Mouse (Mus musculus) forebrain, embryonic 13.5 days (tissue): Measurements from ENCODE around the gene H2al1i. TPM values are rescaled to one million over a fixed set of nuclear protein-coding genes. Genes with fewer than 3 reads are reported as not detected.
A peak's percentile ranks its signal among the peaks of the same experiment; 100 is the strongest.
"Not testable (repeated sequence)": the region's sequence is repeated elsewhere in the genome, so short reads cannot be mapped to it uniquely, and the experiment has no call there.

Experiments used
- ATAC-seq: fragments of 200-750 bp; cut with Nextera tagmentation; 2 replicates; pipeline ENCODE4 v1.8.0; 2017
- H3K27ac ChIP-seq: fragments of 300-500 bp; sonication (generic); 2 replicates; pipeline ENCODE4 v1.5.1; 2015; ENCODE audit warnings: inconsistent platforms, mild to moderate bottlenecking, moderate library complexity
- H3K27me3 ChIP-seq: fragments of 300-500 bp; sonication (generic); 2 replicates; pipeline ENCODE4 v1.6.1; 2015; ENCODE audit warnings: mild to moderate bottlenecking, inconsistent platforms
- H3K36me3 ChIP-seq: fragments of 300-500 bp; sonication (generic); 2 replicates; pipeline ENCODE4 v1.6.1; 2015; ENCODE audit warnings: mild to moderate bottlenecking, inconsistent platforms; ENCODE audit not compliant: poor library complexity, severe bottlenecking
- H3K4me1 ChIP-seq: fragments of 300-500 bp; sonication (generic); 2 replicates; pipeline ENCODE4 v1.6.1; 2015; ENCODE audit warnings: inconsistent platforms
- H3K4me2 ChIP-seq: fragments of 300-500 bp; sonication (generic); 2 replicates; pipeline ENCODE4 v1.6.1; 2015; ENCODE audit warnings: inconsistent platforms, mild to moderate bottlenecking, moderate library complexity
- H3K4me3 ChIP-seq: fragments of 300-500 bp; sonication (generic); 2 replicates; pipeline ENCODE4 v1.5.1; 2015; ENCODE audit warnings: mild to moderate bottlenecking, inconsistent platforms
- H3K9ac ChIP-seq: fragments of 300-500 bp; sonication (generic); 2 replicates; pipeline ENCODE4 v1.6.1; 2015; ENCODE audit warnings: mild to moderate bottlenecking, inconsistent platforms
- H3K9me3 ChIP-seq: fragments of 300-500 bp; sonication (generic); replicated peaks from 2 replicates; pipeline ENCODE4 v1.6.1; 2016; ENCODE audit warnings: inconsistent platforms
- WGBS: fragments of 180-500 bp; shearing (Covaris S2); methylation state at CpG from one replicate; pipeline ENCODE4 v1.1.7; 2015; 5-methylcytosine and 5-hydroxymethylcytosine counted together
- polyA plus RNA-seq: library from polyadenylated mRNA; unstranded; fragments of >200 nt; fragmentation: Nextera tagmentation; extraction: Ambion mirVana; gene quantifications from 2 replicates; pipeline ENCODE4 v1.2.1, GENCODE M21; 2015

The H2al1i gene
- polyA plus RNA-seq, 1 experiment from 2014 or later, result not detected

DNA sequence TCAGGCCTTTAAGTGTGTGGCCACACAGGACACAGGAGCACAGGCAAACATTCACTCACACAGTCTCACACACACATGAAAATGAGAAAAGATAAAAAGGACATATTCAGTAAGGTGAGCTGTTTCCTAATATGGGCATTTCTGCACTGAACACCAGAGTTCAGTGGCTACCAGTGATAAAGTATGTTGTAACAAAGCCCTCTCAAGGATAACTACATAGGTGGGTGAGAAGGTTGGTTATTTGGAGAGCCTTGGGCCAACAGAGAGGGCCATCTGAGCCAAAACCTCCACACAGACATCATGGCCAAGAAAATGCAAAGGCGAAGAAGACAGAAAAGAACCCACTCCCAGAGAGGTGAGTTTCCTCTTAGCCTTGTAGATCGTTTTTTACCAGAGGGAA is 3.1 kb downstream of the H2al1i start, which contains the start of gene H2al1j:
TSS of gene H2al1j (plus strand) at position 301 of the 400 bp plus-strand sequence.
- 88% methylated on average over 2 of the region's 2 CpGs for WGBS
- H3K36me3 ChIP-seq, H3K27me3 ChIP-seq, H3K4me3 ChIP-seq, H3K4me1 ChIP-seq, H3K9ac ChIP-seq, H3K9me3 ChIP-seq, H3K4me2 ChIP-seq, H3K27ac ChIP-seq, ATAC-seq: not testable (repeated sequence)

DNA sequence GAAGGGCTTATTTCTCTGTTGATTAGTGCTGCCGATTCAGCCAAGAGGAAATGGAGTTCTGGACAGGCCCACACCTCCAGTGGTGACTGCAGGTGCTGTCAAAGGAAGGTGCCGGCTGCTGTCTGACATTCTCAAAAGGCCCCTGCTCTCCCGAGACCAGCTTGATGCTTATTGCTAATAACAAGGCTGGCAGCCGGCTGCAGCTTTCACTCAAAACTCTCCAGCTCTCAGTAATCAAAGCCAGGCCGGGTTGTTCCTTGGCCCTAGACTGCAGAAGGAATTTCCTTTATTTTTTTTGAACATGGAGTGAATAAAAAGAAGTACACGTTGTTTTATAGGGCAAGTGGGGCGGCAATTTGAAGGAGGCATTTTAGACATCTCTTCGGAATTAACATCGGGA is 21.3 kb downstream of the H2al1i start:
- peak overlapping the region; percentile 22; the same call in 1 of the 2 replicates for H3K27ac ChIP-seq

DNA sequence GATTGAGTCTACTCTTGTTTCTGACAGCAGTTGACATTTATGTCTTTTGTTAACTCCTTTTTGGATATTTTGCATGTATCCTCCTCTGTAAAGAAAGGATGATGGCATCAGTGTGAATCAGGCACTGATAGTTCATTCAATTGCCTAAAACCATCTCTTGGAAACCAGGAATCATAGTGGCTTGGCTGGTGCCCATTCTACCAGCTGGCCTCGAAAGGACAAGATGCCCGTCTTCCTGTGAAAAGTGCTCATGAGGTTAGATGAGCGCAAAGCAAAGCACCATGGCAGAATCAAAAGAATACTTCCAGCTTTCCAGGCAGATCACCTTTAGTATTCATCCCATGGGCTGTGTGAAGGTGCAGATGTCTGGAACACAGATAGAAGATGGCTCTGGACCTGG is 22.3 kb downstream of the H2al1i start:
- no peaks in the 10 kb centered on the region for H3K27me3 ChIP-seq
- H3K9ac ChIP-seq, result no peak overlapping the region
- WGBS, result 87% methylated on average over 3 of the region's 3 CpGs
- no peaks in the 10 kb centered on the region for H3K9me3 ChIP-seq
- no peak for ATAC-seq
- H3K4me2 ChIP-seq, result no peak overlapping the region
- H3K36me3 ChIP-seq, result no peaks in the 10 kb centered on the region
- H3K27ac ChIP-seq, result no peak overlapping the region
- no peak overlapping the region for H3K4me3 ChIP-seq
- H3K4me1 ChIP-seq, result no peaks in the 10 kb centered on the region

More for the DNA sequence above, 21.3 kb downstream of the H2al1i start:
- H3K9me3 ChIP-seq, result no peaks in the 10 kb centered on the region
- no peak overlapping the region for H3K4me3 ChIP-seq
- H3K4me2 ChIP-seq, result no peak overlapping the region
- no peaks in the 10 kb centered on the region for H3K4me1 ChIP-seq
- H3K9ac ChIP-seq, result no peak overlapping the region
- no peak for ATAC-seq
- H3K36me3 ChIP-seq, result no peaks in the 10 kb centered on the region
- WGBS, result 57% methylated on average over 9 of the region's 9 CpGs
- H3K27me3 ChIP-seq, result no peaks in the 10 kb centered on the region

DNA sequence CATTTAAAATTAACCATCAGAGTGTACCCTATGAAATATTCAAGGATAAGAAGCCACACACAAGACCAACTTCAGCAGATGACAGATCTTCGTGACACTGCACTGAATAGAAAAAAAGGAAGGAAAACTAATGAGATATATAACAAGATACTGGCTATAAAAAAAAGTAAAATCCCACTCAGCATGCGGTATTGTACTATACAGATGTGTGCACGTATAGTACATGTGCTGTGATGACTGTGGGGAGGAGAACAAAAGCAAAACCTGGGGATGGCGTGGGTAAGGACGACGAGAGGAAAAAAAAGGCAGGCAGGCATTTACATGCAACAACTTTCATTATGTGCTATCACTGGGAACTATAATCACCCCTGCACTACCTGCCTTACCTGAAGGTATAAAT is 36.4 kb downstream of the H2al1i start:
- no peak overlapping the region for H3K4me3 ChIP-seq
- 84% methylated on average over 6 of the region's 6 CpGs for WGBS

DNA sequence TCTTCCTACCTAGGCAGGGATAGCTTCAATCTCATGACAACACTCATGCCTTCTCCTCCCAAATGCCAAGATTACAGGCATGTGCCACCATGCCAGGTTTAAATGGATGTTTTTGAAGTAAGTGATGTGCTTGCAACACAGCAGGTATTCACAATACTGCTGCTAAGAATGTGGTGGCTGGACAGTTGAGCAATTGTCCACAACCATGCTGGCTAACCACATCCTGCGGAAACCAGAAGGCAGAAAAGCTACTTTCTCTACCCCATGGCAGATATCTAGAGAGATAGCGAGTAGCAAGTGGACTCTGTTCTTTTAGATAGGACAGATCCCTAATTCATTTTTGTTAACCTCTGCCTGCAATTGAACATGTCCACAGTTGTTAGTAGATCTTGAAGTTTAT is 36.8 kb downstream of the H2al1i start:
- WGBS, result 80% methylated on average over 2 of the region's 2 CpGs
- Histone ChIP-seq H3K4me2 (no peak overlapping the region), H3K36me3 (no peaks in the 10 kb centered on the region), H3K4me3 (no peak overlapping the region), H3K9me3 (no peaks in the 10 kb centered on the region), H3K27ac (no peak overlapping the region), H3K27me3 (no peaks in the 10 kb centered on the region), H3K4me1 (peaks cover 8% of the 10 kb centered on the region), H3K9ac (no peak overlapping the region)
- no peak for ATAC-seq

More for the DNA sequence above, 36.4 kb downstream of the H2al1i start:
- no peak overlapping the region for H3K27ac ChIP-seq
- no peak for ATAC-seq
- H3K9me3 ChIP-seq, result no peaks in the 10 kb centered on the region
- H3K4me1 ChIP-seq, result peaks cover 8% of the 10 kb centered on the region
- no peaks in the 10 kb centered on the region for H3K36me3 ChIP-seq
- H3K9ac ChIP-seq, result no peak overlapping the region
- H3K27me3 ChIP-seq, result no peaks in the 10 kb centered on the region
- H3K4me2 ChIP-seq, result no peak overlapping the region

DNA sequence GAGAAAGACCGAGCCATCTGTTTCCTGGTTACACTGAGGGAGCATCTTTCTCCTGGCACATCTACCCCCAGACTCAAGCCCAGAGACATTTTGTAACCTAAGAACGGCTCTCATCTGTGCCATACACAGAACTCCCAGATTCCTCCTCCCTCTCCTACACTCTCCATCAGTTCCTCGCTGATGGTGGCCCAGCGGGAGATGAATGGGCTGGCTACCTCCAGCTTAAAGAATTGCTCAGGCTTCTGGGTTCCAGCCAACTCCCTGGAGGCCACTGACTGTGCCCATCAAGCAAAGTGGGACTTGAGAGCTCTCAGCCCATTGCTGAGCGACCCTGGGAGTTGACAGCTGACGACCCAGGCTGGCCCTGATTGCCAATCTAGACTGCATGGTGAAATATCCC is 39.4 kb downstream of the H2al1i start:
- Histone ChIP-seq H3K36me3 (no peaks in the 10 kb centered on the region), H3K9ac (no peak overlapping the region), H3K27ac (no peak overlapping the region), H3K4me2 (no peak overlapping the region), H3K4me1 (peaks cover 8% of the 10 kb centered on the region), H3K4me3 (no peak overlapping the region), H3K27me3 (no peaks in the 10 kb centered on the region), H3K9me3 (no peaks in the 10 kb centered on the region)
- peak; percentile 89 for ATAC-seq
- WGBS, result 36% methylated on average over 6 of the region's 6 CpGs

DNA sequence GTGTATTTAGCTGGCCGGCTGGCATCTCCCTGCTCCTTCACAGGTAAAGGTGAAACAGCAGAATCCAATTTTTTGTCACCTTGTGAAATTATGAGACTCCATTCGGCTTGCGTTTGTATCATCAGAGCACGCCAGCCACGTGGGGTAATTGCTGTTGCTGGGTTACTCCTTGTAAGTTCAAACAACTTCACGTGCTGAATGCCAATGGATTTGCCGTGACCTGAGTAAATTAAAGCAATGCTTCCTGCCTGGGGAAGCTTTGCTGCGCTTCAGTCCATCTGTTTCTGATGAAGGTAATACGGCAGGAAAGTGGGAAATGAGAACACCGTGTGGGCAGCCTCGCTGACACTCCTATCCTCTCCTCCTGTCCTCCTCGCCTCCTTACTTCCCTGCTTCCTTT is 40.7 kb downstream of the H2al1i start:
- Histone ChIP-seq H3K4me3 (no peak overlapping the region), H3K9ac (no peak overlapping the region), H3K27ac (no peak overlapping the region), H3K4me1 (peaks cover 8% of the 10 kb centered on the region), H3K27me3 (no peaks in the 10 kb centered on the region), H3K4me2 (no peak overlapping the region), H3K36me3 (no peaks in the 10 kb centered on the region), H3K9me3 (no peaks in the 10 kb centered on the region)
- WGBS, result 66% methylated on average over 12 of the region's 12 CpGs
- ATAC-seq, result no peak

Other genes starting within 250 kb of the H2al1i start
- gene H2al1a, start 25.4 kb upstream of the H2al1i start, polyA plus RNA-seq, result not detected in 2 replicates
- gene H2al1b, start 22.2 kb upstream of the H2al1i start, polyA plus RNA-seq, result not detected in 2 replicates
- gene H2al1c, start 19.0 kb upstream of the H2al1i start, polyA plus RNA-seq, result not detected in 2 replicates
- gene H2al1d, start 15.8 kb upstream of the H2al1i start, polyA plus RNA-seq, result not detected in 2 replicates
- not detected in 2 replicates for gene H2al1e, start 12.7 kb upstream of the H2al1i start, polyA plus RNA-seq
- not detected in 2 replicates for gene H2al1f, start 9.5 kb upstream of the H2al1i start, polyA plus RNA-seq
- not detected in 2 replicates for gene H2al1g, start 6.4 kb upstream of the H2al1i start, polyA plus RNA-seq
- gene H2al1h, start 3.2 kb upstream of the H2al1i start, polyA plus RNA-seq, result not detected in 2 replicates
- gene H2al1j, start 3.2 kb downstream of the H2al1i start, polyA plus RNA-seq, result not detected in 2 replicates